Mouse (Mus musculus) intestine, postnatal 0 days (tissue): ENCODE results near the gene Akr1a1. TPM values are rescaled to one million over a fixed set of nuclear protein-coding genes. Genes with fewer than 3 reads are reported as not detected.
A peak's percentile ranks its signal among the peaks of the same experiment; 100 is the strongest.
"Not testable (repeated sequence)": the region's sequence is repeated elsewhere in the genome, so short reads cannot be mapped to it uniquely, and the experiment has no call there.

Experiments used
- ATAC-seq: fragments of 200-750 bp; cut with Nextera tagmentation; 2 replicates; pipeline ENCODE4 v1.8.0; 2017; ENCODE audit warnings: mild to moderate bottlenecking, moderate TSS enrichment, moderate library complexity
- H3K27ac ChIP-seq: fragments of 300-500 bp; sonication (generic); 2 replicates; pipeline ENCODE4 v1.5.1; 2014; ENCODE audit warnings: mild to moderate bottlenecking, low read depth, low read length, moderate library complexity
- H3K27me3 ChIP-seq: fragments of 300-500 bp; sonication (generic); replicated peaks from 2 replicates; pipeline ENCODE4 v1.6.1; 2014; ENCODE audit warnings: low read length, mixed read lengths; ENCODE audit not compliant: control insufficient read depth, insufficient read depth
- H3K36me3 ChIP-seq: fragments of 300-500 bp; sonication (generic); 2 replicates; pipeline ENCODE4 v1.6.1; 2014; ENCODE audit warnings: mild to moderate bottlenecking, moderate library complexity; ENCODE audit not compliant: control insufficient read depth, insufficient read depth
- H3K4me1 ChIP-seq: fragments of 300-500 bp; sonication (generic); replicated peaks from 2 replicates; pipeline ENCODE4 v1.6.1; 2014; ENCODE audit warnings: antibody characterized with exemption, low read length, mixed read lengths; ENCODE audit not compliant: control insufficient read depth, insufficient read depth
- H3K4me2 ChIP-seq: fragments of 300-500 bp; sonication (generic); replicated peaks from 2 replicates; pipeline ENCODE4 v1.6.1; 2014; ENCODE audit warnings: low read depth, mild to moderate bottlenecking, moderate library complexity
- H3K4me3 ChIP-seq: fragments of 300-500 bp; sonication (generic); 2 replicates; pipeline ENCODE4 v1.5.1; 2014; ENCODE audit warnings: low read depth, low read length
- H3K9ac ChIP-seq: fragments of 300-500 bp; sonication (generic); 2 replicates; pipeline ENCODE4 v1.6.1; 2014; ENCODE audit warnings: mild to moderate bottlenecking, low read depth, low read length
- H3K9me3 ChIP-seq: fragments of 300-500 bp; sonication (generic); 2 replicates; pipeline ENCODE4 v1.6.1; 2016; ENCODE audit warnings: mixed run types; ENCODE audit not compliant: control insufficient read depth
- CTCF ChIP-seq: sonication (generic); IDR thresholded peaks from 2 replicates; pipeline ENCODE4 v1.5.1; 2016; ENCODE audit warnings: low read depth, mild to moderate bottlenecking, control low read depth, antibody characterized with exemption, moderate library complexity
- WGBS: fragments of 180-500 bp; shearing (Covaris S2); extraction: QIAGEN DNeasy Blood & Tissue Kit; methylation state at CpG from one replicate; pipeline ENCODE4 v1.1.7; 2014; 5-methylcytosine and 5-hydroxymethylcytosine counted together
- polyA plus RNA-seq: library from polyadenylated mRNA; unstranded; fragments of >200 nt; fragmentation: Nextera tagmentation; extraction: Ambion mirVana; gene quantifications from 2 replicates; pipeline ENCODE4 v1.2.1, GENCODE M21; 2015

The Akr1a1 gene
- polyA plus RNA-seq, 1 experiment from 2014 or later, result 860 TPM

DNA sequence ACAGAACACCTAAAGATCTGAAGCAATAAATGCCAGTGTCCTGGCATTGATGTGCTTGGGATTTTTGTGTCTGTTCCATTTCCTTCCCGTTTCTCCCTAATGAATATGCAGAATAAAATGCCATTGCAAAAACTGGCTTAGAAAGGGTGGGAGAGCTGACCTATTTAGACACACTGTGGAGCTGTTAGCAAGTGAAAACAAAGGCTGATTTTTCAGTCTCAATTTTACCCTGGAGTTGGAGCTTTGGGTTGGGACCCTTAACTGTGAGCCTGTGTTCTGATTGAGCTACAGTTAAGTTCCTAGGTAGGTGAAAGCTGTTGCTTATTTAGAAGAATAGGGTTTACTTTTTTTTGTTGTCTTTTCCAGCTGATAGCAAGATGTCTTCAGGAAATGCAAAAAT lies 35.6 kb upstream of the Akr1a1 start:
- no peak overlapping the region for H3K27ac ChIP-seq
- H3K36me3 ChIP-seq, result peaks cover 20% of the 10 kb centered on the region; the same call in 1 of the 2 replicates
- H3K4me1 ChIP-seq, result peaks cover 3% of the 10 kb centered on the region; the same call in 1 of the 2 replicates
- whole genome bisulfite sequencing, result 20% methylated on average over 1 of the region's 1 CpGs
- no peaks in the 10 kb centered on the region for H3K27me3 ChIP-seq
- H3K4me2 ChIP-seq, result peak overlapping the region; percentile 68
- no peaks in the 10 kb centered on the region for H3K9me3 ChIP-seq
- TF ChIP-seq CTCF, result no peak
- no peak for ATAC-seq
- H3K4me3 ChIP-seq, result peak overlapping the region; percentile 77; the same call in 1 of the 2 replicates
- no peak overlapping the region for H3K9ac ChIP-seq

DNA sequence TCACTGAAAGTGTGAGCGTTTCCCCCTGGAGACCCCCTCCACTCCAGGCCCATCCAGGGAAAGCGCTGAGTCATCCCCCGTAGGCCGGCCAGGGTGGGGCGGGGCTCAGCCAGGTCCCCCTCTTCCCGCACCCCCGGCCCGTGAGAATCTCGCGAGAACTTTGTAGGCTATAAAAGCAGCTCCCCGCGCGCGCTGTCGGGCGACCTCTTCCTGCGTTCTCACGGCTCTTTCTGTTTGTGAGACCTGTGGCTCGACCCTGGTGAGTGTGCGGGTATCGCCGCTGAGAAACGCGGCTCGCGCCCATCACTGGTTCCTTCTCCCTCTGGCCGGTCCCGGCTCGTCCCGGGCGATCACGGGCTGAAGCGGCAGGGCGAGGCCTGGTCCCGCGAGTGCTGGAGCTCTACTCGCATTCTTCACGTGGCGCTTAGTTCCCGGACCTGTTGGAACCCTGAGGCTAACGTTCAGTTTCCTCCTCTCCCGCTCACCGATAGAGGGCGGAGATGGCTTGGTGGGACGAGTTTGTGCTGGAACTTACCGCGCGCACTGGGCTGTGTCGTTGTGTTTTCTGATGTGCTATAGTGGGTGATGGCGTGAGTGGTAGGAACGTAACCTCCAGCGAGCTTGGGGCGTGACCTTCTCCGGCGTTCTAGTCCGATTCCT lies 34.1 kb upstream of the Akr1a1 start, which contains the start of gene Prdx1:
Gene Prdx1, plus strand, starts transcription at position 143 of the 660 bp plus-strand sequence.
- Histone ChIP-seq H3K36me3 (peaks cover 9% of the 10 kb centered on the region; the same call in 1 of the 2 replicates), H3K9ac (peak within 1 kb of the TSS; percentile 72), H3K27ac (peak within 1 kb of the TSS; percentile 97), H3K4me3 (peak within 1 kb of the TSS; percentile 77), H3K4me1 (peaks cover 3% of the 10 kb centered on the region; the same call in 1 of the 2 replicates), H3K9me3 (no peaks in the 10 kb centered on the region), H3K27me3 (no peaks in the 10 kb centered on the region), H3K4me2 (peak within 1 kb of the TSS; percentile 68)
- ATAC-seq, result peak; percentile 92
- WGBS, result under 1% methylated on average over 56 of the region's 56 CpGs
- peak; percentile 94 for TF ChIP-seq CTCF

DNA sequence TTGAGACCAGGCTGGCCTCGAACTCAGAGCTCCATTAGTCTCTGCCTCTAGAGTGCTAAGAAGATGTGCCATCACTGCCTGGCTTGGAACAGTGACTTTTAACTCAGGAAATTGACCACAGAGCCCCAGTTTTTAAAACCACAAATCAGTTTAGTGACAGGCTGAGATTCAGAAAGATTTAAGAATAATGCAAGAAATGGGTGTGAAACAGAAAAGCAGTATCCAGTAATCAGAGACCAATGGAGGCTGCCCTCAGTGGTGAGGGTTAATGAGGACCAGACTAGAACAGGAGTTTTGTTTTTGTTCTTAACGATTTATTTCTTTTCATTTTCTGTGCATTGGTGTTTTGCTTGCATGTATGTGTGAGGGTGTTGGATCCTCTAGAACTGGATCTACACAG lies 33.2 kb upstream of the Akr1a1 start:
- H3K4me1 ChIP-seq, result peaks cover 3% of the 10 kb centered on the region; the same call in 1 of the 2 replicates
- peaks cover 5% of the 10 kb centered on the region; the same call in 1 of the 2 replicates for H3K36me3 ChIP-seq
- H3K4me3 ChIP-seq, result peak overlapping the region; percentile 77
- H3K27me3 ChIP-seq, result no peaks in the 10 kb centered on the region
- H3K9me3 ChIP-seq, result no peaks in the 10 kb centered on the region
- ATAC-seq, result no peak
- TF ChIP-seq CTCF, result no peak
- H3K4me2 ChIP-seq, result peak overlapping the region; percentile 68; the same call in 1 of the 2 replicates
- H3K9ac ChIP-seq, result no peak overlapping the region; the same call in 1 of the 2 replicates
- 65% methylated on average over 2 of the region's 2 CpGs for WGBS
- peak overlapping the region; percentile 97 for H3K27ac ChIP-seq

DNA sequence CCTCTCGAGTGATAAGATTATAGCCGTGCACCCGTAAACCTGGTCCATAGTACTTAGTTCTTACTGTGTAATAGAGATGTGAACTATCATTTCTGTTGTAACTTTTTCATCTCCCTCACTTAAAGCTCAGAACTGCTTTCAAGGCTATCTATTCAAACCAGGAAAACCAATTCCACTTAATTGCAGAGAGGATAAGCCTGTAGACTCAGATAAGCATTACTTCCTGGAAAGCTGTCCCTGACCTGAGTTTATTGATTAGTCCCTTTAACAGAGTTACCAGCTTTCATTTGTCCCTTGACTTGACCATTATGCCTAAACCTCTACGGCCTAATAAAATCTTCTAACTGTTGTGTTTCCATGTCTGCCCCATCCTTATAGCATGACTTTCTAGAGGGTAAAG lies 32.5 kb upstream of the Akr1a1 start:
- H3K4me1 ChIP-seq, result peaks cover 3% of the 10 kb centered on the region; the same call in 1 of the 2 replicates
- no peak overlapping the region for H3K27ac ChIP-seq
- no peaks in the 10 kb centered on the region for H3K27me3 ChIP-seq
- no peak overlapping the region for H3K9ac ChIP-seq
- H3K4me2 ChIP-seq, result 0 out of 2 replicates have a peak overlapping the region, but pooled peaks have one; percentile 21
- WGBS, result 38% methylated on average over 4 of the region's 4 CpGs
- no peaks in the 10 kb centered on the region for H3K9me3 ChIP-seq
- no peaks in the 10 kb centered on the region for H3K36me3 ChIP-seq
- ATAC-seq, result no peak
- no peak overlapping the region for H3K4me3 ChIP-seq
- TF ChIP-seq CTCF, result no peak

DNA sequence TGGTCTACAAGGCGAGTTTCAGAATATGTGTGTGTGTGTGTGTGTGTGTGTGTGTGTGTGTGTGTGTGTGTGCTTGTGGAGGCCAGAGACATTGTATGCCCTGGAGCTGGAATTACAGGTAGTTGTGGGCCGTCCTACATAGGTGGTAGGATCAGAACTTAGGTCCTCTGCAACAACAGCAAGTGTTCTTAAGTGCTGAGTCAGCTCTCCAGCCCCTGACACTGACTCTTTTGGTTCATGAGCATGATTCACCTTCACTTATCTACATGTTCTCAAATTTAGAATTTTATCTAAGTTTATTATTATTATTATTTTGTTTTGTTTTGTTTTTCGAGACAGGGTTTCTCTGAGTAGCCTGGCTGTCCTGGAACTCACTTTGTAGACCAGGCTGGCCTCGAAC lies 29.0 kb upstream of the Akr1a1 start:
- H3K9me3 ChIP-seq, H3K9ac ChIP-seq, H3K27me3 ChIP-seq, H3K4me2 ChIP-seq, H3K27ac ChIP-seq, H3K36me3 ChIP-seq, H3K4me1 ChIP-seq, ATAC-seq, H3K4me3 ChIP-seq: not testable (repeated sequence)
- 90% methylated on average over 4 of the region's 4 CpGs for WGBS

DNA sequence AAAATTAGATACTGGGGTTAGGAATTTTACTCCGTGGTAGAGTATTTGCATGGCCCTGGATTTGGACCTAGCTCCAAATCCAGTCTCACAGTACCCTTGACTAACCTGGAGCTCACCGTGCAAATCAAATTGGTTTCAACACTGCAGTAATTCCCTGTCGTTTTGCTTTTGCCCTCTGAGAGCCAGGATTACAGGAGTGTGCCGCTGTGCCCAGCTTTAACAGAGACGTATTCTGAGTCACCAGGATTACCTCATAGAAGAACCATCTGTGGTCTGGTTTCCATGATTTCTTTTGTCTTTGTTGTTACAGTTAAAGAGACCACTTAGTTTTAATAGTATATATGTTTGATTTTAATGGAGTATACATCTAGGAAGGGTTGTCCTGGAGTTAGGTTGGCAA lies 27.7 kb upstream of the Akr1a1 start:
- Histone ChIP-seq H3K9ac (no peak overlapping the region), H3K4me1 (no peaks in the 10 kb centered on the region), H3K27ac (no peak overlapping the region), H3K4me2 (no peak overlapping the region), H3K9me3 (no peaks in the 10 kb centered on the region), H3K27me3 (no peaks in the 10 kb centered on the region), H3K4me3 (no peak overlapping the region), H3K36me3 (no peaks in the 10 kb centered on the region)
- TF ChIP-seq CTCF, result no peak
- no peak for ATAC-seq
- 60% methylated on average over 5 of the region's 5 CpGs for WGBS
